Mouse (Mus musculus) megakaryocyte, embryonic 14.5 days (primary cell): ENCODE results near the gene Rasgef1b.

Experiments used
- FLI1 ChIP-seq: IDR thresholded peaks from 2 replicates; pipeline ENCODE4 v1.6.1; 2012; ENCODE audit warnings: low read length, inconsistent platforms, mixed read lengths
- GATA1 ChIP-seq: IDR thresholded peaks from 3 replicates; pipeline ENCODE4 v1.6.1; 2012; ENCODE audit warnings: mixed read lengths, low read length, inconsistent platforms, borderline replicate concordance

- no peak for TF ChIP-seq GATA1
- no peak for TF ChIP-seq FLI1
These were observed 284.1 kb downstream of the Rasgef1b start for GRCm38 (mm10) chr5:99444777-99445176.
